Mouse (Mus musculus) hindbrain, embryonic 13.5 days (tissue): ENCODE measurements around the gene Nrgn. TPM values are rescaled to one million over a fixed set of nuclear protein-coding genes. Genes with fewer than 3 reads are reported as not detected.
A peak's percentile ranks its signal among the peaks of the same experiment; 100 is the strongest.

ENCODE experiments used
- ATAC-seq: fragments of 200-750 bp; cut with Nextera tagmentation; 2 replicates; pipeline ENCODE4 v1.8.0; 2017; ENCODE audit warnings: moderate TSS enrichment; ENCODE audit not compliant: low FRiP score
- H3K27ac ChIP-seq: fragments of 300-500 bp; sonication (generic); 2 replicates; pipeline ENCODE4 v1.5.1; 2015; ENCODE audit warnings: inconsistent platforms, mild to moderate bottlenecking, moderate library complexity
- H3K27me3 ChIP-seq: fragments of 300-500 bp; sonication (generic); 2 replicates; pipeline ENCODE4 v1.6.1; 2015; ENCODE audit warnings: mild to moderate bottlenecking, inconsistent platforms
- H3K36me3 ChIP-seq: fragments of 300-500 bp; sonication (generic); 2 replicates; pipeline ENCODE4 v1.6.1; 2015; ENCODE audit warnings: mild to moderate bottlenecking, inconsistent platforms
- H3K4me1 ChIP-seq: fragments of 300-500 bp; sonication (generic); replicated peaks from 2 replicates; pipeline ENCODE4 v1.6.1; 2015; ENCODE audit warnings: inconsistent platforms
- H3K4me2 ChIP-seq: fragments of 300-500 bp; sonication (generic); 2 replicates; pipeline ENCODE4 v1.6.1; 2015; ENCODE audit warnings: inconsistent platforms, mild to moderate bottlenecking, moderate library complexity
- H3K4me3 ChIP-seq: fragments of 300-500 bp; sonication (generic); 2 replicates; pipeline ENCODE4 v1.5.1; 2015; ENCODE audit warnings: mild to moderate bottlenecking, inconsistent platforms
- H3K9ac ChIP-seq: fragments of 300-500 bp; sonication (generic); 2 replicates; pipeline ENCODE4 v1.6.1; 2015; ENCODE audit warnings: mild to moderate bottlenecking, inconsistent platforms
- H3K9me3 ChIP-seq: fragments of 300-500 bp; sonication (generic); 2 replicates; pipeline ENCODE4 v1.6.1; 2016; ENCODE audit warnings: inconsistent platforms
- WGBS: fragments of 180-500 bp; shearing (Covaris S2); methylation state at CpG from one replicate; pipeline ENCODE4 v1.1.7; 2015; 5-methylcytosine and 5-hydroxymethylcytosine counted together
- polyA plus RNA-seq: library from polyadenylated mRNA; unstranded; fragments of >200 nt; fragmentation: Nextera tagmentation; extraction: Ambion mirVana; gene quantifications from 2 replicates; pipeline ENCODE4 v1.2.1, GENCODE M21; 2015

Nrgn gene
- polyA plus RNA-seq, 1 experiment from 2014 or later = 14.9 TPM

DNA sequence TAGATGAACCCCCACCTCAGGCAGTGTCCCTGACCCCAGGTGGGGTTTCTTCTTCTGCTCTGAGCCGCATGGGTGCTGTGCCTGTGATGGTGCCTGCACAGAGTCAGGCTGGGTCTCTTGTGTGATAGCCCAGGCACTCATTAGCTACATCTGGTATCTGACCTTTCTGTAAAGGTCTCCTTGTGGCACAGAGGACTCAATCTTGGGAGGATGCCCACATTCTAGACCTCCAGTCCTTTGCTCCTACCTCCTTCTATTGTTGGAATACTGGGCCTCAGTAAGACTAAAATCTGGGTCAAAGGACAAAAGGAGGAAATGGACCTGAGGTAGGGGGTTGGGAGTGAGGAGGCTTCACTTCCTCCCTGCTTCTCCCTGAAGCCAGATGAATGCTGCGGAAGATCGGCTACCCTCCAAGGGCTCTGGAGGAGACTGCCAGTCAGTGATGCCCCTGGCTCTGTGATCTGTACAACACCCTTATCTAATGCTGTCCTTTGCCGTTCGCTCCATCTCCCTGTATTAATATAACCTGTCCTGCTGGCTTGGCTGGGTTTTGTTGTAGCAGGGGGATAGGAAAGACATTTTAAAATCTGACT is 14.9 kb downstream of the Nrgn start:
- 81% methylated on average over 5 of the region's 5 CpGs for WGBS

DNA sequence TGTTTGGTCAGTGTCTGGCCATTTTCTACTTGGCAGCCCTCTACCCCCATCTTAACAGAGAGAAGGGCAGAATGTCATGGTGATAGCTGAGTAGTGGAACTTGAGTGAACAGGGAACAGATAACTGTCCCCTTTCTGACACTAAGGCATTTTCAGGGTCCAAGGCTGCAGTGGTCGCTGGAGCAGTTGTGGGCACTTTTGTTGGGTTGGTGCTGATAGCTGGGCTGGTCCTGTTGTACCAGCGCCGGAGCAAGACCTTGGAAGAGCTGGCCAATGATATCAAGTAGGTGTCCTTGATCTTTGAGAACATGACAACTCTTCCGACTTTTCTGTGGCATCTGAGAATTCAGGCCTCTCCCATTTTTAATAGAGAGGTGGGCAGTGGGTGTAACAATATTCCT is 15.9 kb downstream of the Nrgn start:
- Histone ChIP-seq H3K9me3 (no peaks in the 10 kb centered on the region), H3K27ac (no peak overlapping the region), H3K4me1 (peaks cover 3% of the 10 kb centered on the region; the same call in 1 of the 2 replicates), H3K4me3 (no peak overlapping the region), H3K4me2 (no peak overlapping the region), H3K27me3 (peaks cover 36% of the 10 kb centered on the region), H3K9ac (no peak overlapping the region), H3K36me3 (no peaks in the 10 kb centered on the region)
- ATAC-seq = no peak
- 86% methylated on average over 4 of the region's 4 CpGs for WGBS

More for the DNA sequence above, 14.9 kb downstream of the Nrgn start:
- Histone ChIP-seq H3K36me3 (no peaks in the 10 kb centered on the region), H3K27ac (no peak overlapping the region), H3K4me1 (peaks cover 3% of the 10 kb centered on the region; the same call in 1 of the 2 replicates), H3K4me3 (no peak overlapping the region), H3K9me3 (no peaks in the 10 kb centered on the region), H3K27me3 (peaks cover 39% of the 10 kb centered on the region), H3K9ac (no peak overlapping the region), H3K4me2 (no peak overlapping the region)
- ATAC-seq = no peak

DNA sequence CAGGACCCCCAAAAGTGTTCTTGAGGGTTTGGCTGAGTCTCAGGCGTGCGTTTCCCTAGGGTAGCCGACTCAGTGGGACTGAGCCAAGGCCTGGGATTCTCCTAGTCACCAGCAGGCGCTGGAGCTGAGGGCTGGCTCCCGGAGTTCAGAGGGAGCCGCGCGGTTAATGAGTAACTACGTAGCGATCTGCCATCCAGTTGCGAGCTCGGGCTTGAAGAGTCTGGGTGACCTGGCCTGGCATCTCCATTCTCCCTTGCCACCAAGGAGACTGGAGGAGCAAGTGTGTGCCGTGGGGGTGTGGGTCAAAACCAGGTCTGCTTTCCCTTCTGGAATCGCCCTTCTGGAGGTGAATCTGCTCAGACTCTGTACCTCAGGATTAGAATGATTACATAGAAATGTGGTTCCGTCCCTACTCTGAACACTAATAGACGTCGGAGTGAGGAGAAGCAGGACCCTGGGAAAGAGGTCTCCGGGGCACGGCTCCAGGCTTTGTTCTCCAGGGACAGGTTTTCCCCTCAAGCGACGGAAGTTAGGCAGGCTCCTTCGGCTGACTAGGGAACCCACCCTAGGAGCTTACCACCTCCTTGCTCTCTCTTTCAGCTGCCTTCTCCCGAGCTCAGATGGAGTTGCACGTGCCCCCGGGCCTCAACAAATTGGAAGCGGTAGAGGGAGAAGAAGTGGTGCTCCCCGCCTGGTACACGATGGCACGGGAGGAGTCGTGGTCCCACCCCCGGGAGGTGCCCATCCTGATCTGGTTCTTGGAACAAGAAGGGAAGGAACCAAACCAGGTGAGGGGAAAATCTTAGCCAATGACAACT is 21.6 kb downstream of the Nrgn start:
- under 1% methylated on average over 31 of the region's 31 CpGs for WGBS
- peak overlapping the region; percentile 23; the same call in 1 of the 2 replicates for H3K27ac ChIP-seq
- ATAC-seq = peak; percentile 78

GRCm38 (mm10) chr9:37530031-37530887 is 22.4 kb downstream of the Nrgn start:
- Histone ChIP-seq H3K9me3 (no peaks in the 10 kb centered on the region), H3K36me3 (peaks cover 8% of the 10 kb centered on the region), H3K27ac (peak overlapping the region; percentile 30; the same call in 1 of the 2 replicates), H3K4me2 (peak overlapping the region; percentile 61), H3K27me3 (peaks cover 83% of the 10 kb centered on the region), H3K4me1 (peaks cover 37% of the 10 kb centered on the region), H3K9ac (peak overlapping the region; percentile 70), H3K4me3 (peak overlapping the region; percentile 37)
- ATAC-seq = peak; percentile 65
- WGBS = 1% methylated on average over 32 of the region's 32 CpGs

More for the DNA sequence above, 21.6 kb downstream of the Nrgn start:
- Histone ChIP-seq H3K9ac (peak overlapping the region; percentile 70), H3K27me3 (peaks cover 74% of the 10 kb centered on the region), H3K4me3 (peak overlapping the region; percentile 37), H3K9me3 (no peaks in the 10 kb centered on the region), H3K36me3 (peaks cover 2% of the 10 kb centered on the region; the same call in 1 of the 2 replicates), H3K4me1 (peaks cover 37% of the 10 kb centered on the region), H3K4me2 (peak overlapping the region; percentile 61)

- Histone ChIP-seq H3K36me3 (peaks cover 15% of the 10 kb centered on the region), H3K9me3 (no peaks in the 10 kb centered on the region), H3K4me2 (peak overlapping the region; percentile 61; the same call in 1 of the 2 replicates), H3K9ac (no peak overlapping the region), H3K4me3 (peak overlapping the region; percentile 37), H3K27ac (peak overlapping the region; percentile 46; the same call in 1 of the 2 replicates), H3K4me1 (peaks cover 37% of the 10 kb centered on the region), H3K27me3 (peaks cover 82% of the 10 kb centered on the region)
- ATAC-seq = no peak
- 26% methylated on average over 9 of the region's 9 CpGs for WGBS
Observed at GRCm38 (mm10) chr9:37528225-37528970, 24.3 kb downstream of the Nrgn start.

DNA sequence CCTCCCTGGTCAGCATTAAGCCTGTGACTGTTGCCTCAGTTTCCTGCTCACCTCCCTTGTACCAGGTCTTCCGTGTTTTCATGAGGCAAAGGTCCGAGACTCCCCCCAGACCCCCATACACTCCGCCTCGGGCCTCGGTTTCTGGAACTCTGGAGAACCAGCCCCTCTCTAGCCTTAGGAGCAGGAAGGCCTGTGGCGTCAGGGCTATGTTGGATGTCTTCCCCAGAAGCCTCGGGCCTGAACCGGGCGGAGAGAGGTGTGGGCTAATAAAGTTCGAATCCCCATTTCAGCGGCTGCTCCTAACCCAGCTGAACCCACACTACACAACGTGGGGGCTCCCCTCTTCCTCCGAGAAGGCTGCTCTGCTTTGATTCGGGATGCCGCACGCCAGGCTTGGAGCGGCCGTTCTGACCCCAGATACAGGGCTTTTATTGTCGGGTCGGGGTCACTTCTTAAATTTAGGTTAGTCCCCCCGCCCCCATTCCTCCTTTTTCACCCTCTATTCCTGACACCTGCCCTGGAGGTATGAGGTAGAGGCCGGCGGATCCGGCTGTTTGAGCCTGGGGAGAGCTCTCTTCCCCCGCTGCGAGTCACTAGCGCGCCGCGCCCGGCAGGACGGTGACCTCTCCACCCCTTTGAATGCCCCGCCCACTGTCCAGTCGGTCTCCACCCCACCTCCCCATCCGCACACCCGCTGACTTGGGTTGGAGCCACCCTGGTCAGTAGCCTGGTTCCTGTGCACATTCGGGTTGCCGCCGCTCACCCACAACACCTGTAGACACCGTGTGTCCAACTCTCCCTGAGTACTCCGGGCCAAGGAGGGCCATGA is 25.1 kb downstream of the Nrgn start, which contains the start of gene Esam:
TSS of gene Esam (plus strand) at position 683 of the 829 bp plus-strand sequence.
- Histone ChIP-seq H3K4me2 (peak within 1 kb of the TSS; percentile 61; the same call in 1 of the 2 replicates), H3K4me3 (peak within 1 kb of the TSS; percentile 37), H3K27ac (peak within 1 kb of the TSS; percentile 46; the same call in 1 of the 2 replicates), H3K36me3 (peaks cover 23% of the 10 kb centered on the region), H3K4me1 (peaks cover 37% of the 10 kb centered on the region), H3K9me3 (no peaks in the 10 kb centered on the region), H3K9ac (peak within 1 kb of the TSS; percentile 2; the same call in 1 of the 2 replicates), H3K27me3 (peaks cover 75% of the 10 kb centered on the region)
- no peak for ATAC-seq
- 3% methylated on average over 41 of the region's 41 CpGs for WGBS

- Histone ChIP-seq H3K4me3 (no peak overlapping the region), H3K9me3 (no peaks in the 10 kb centered on the region), H3K9ac (peak overlapping the region; percentile 2; the same call in 1 of the 2 replicates), H3K4me1 (peaks cover 37% of the 10 kb centered on the region), H3K27me3 (peaks cover 68% of the 10 kb centered on the region), H3K27ac (no peak overlapping the region), H3K4me2 (0 out of 2 replicates have a peak overlapping the region, but pooled peaks have one; percentile 10), H3K36me3 (peaks cover 25% of the 10 kb centered on the region)
- 23% methylated on average over 21 of the region's 21 CpGs for WGBS
- no peak for ATAC-seq
Observed at GRCm38 (mm10) chr9:37526443-37527395, 26.0 kb downstream of the Nrgn start.

GRCm38 (mm10) chr9:37525461-37525860 is 27.2 kb downstream of the Nrgn start:
- Histone ChIP-seq H3K9ac (no peak overlapping the region), H3K27me3 (peaks cover 56% of the 10 kb centered on the region), H3K4me3 (no peak overlapping the region), H3K27ac (no peak overlapping the region), H3K36me3 (peaks cover 34% of the 10 kb centered on the region), H3K9me3 (no peaks in the 10 kb centered on the region), H3K4me2 (no peak overlapping the region), H3K4me1 (peaks cover 26% of the 10 kb centered on the region)
- 91% methylated on average over 2 of the region's 2 CpGs for WGBS
- ATAC-seq = no peak

DNA sequence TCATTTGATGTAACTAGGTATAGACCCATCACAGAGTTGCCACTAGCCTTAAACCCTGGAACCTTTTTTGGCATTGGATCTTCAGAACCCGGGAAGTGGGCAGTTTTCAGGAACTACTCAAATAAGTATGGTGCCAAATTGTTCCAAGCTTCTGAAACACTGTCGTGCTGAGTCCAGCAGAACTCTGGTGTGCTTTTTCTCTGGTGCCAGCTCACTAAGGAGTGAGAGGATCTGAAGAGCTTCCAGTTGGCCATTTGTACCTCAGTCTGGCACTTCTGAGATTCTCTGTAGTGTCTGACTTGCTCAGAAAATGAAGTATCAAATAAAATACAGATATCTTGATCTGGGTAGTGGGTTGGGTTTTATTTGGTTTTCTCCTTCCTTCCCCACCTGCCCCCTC is 32.7 kb downstream of the Nrgn start:
- no peaks in the 10 kb centered on the region for H3K4me1 ChIP-seq
- H3K27me3 ChIP-seq = 0 out of 2 replicates have a peak, but pooled peaks cover 1% of the 10 kb centered on the region
- no peaks in the 10 kb centered on the region for H3K9me3 ChIP-seq
- 88% methylated on average over 2 of the region's 2 CpGs for WGBS
- no peak overlapping the region for H3K27ac ChIP-seq
- ATAC-seq = no peak
- H3K4me2 ChIP-seq = no peak overlapping the region
- no peak overlapping the region for H3K9ac ChIP-seq
- H3K4me3 ChIP-seq = no peak overlapping the region
- peaks cover 41% of the 10 kb centered on the region for H3K36me3 ChIP-seq

GRCm38 (mm10) chr9:37518991-37519390 is 33.7 kb downstream of the Nrgn start:
- H3K27ac ChIP-seq = no peak overlapping the region
- H3K4me2 ChIP-seq = no peak overlapping the region
- H3K4me3 ChIP-seq = no peak overlapping the region
- no peak overlapping the region for H3K9ac ChIP-seq
- no peak for ATAC-seq
- WGBS = 90% methylated on average over 8 of the region's 8 CpGs
- 0 out of 2 replicates have a peak, but pooled peaks cover under 1% of the 10 kb centered on the region for H3K4me1 ChIP-seq
- H3K9me3 ChIP-seq = no peaks in the 10 kb centered on the region
- H3K36me3 ChIP-seq = peaks cover 38% of the 10 kb centered on the region
- H3K27me3 ChIP-seq = no peaks in the 10 kb centered on the region
